Mouse (Mus musculus) testis, adult 2 months (tissue): ENCODE data around the gene Lrsam1.

Source experiments
- CTCF ChIP-seq: fragments of 200-500 bp; IDR thresholded peaks from 2 replicates; pipeline ENCODE4 v1.5.1; 2012; ENCODE audit warnings: low read depth, mild to moderate bottlenecking, inconsistent platforms, low read length, moderate library complexity; ENCODE audit not compliant: control insufficient read depth, insufficient read depth, insufficient replicate concordance
- POLR2A ChIP-seq: fragments of 200-500 bp; IDR thresholded peaks from 2 replicates; pipeline ENCODE4 v1.6.1; 2012; ENCODE audit warnings: low read depth, mild to moderate bottlenecking, inconsistent platforms, low read length, moderate library complexity; ENCODE audit not compliant: control insufficient read depth

GRCm38 (mm10) chr2:32877761-32878393 lies 83.5 kb downstream of the Lrsam1 start:
- TF ChIP-seq CTCF: no peak
- no peak for TF ChIP-seq POLR2A
